Mouse (Mus musculus): ENCODE results near the gene 3830403N18Rik.
"Not testable (repeated sequence)": the region's sequence is repeated elsewhere in the genome, so short reads cannot be mapped to it uniquely, and the experiment has no call there.

The 3830403N18Rik gene

DNA sequence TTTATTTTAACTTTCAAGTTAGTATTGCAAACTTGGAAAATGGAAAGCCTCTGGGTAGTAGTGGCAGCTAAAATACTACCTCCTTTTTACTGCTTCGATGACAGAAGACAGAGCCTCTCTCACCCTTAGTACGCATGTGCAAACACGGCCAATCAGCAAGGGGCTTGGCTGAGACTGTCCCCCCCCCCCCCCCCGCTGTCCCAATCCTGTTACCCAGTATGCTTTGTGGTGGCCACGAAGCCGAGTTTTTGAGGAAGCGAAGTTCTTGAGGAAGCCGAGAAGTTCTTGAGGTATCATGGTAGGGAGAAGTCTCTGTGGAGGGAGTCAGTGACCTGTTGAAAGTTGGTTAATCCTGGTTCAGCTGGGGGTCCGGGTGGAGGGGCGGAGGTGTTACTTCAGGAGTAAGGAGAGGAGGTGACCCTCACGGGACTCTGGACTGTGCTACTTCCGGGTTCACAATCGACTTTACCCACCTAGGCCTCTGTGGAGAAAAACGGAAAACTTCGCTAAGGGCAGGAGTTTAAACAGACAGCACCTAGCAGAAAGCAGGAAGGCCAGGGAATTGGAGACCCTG lies at the start of gene 3830403N18Rik:
3830403N18Rik (plus strand) TSS at position 237 of the 574 bp plus-strand sequence.
- DNase-seq (ENCODE audit: low spot score in 2 of 2), result not testable (repeated sequence)

DNA sequence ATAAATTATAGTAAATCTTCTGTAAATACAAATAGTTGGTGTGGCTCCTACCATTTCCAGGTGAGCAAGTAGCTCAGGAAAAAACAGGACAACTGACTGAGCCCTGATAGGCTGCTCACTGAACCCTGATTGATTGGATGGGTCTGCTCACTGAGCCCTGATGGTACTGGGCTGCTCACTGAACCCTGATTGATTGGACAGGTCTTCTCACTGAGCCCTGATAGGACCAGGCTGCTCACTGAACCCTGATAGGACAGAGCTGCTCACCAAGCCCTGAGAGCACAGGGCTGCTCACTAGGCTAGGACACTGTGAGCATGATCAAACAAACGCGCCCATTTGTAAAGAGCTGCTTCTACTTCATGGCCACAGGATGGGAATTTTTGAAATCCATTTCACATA lies 15.0 kb downstream of the 3830403N18Rik start:
- no peak for DNase-seq (ENCODE audit: low spot score in 2 of 2)

DNA sequence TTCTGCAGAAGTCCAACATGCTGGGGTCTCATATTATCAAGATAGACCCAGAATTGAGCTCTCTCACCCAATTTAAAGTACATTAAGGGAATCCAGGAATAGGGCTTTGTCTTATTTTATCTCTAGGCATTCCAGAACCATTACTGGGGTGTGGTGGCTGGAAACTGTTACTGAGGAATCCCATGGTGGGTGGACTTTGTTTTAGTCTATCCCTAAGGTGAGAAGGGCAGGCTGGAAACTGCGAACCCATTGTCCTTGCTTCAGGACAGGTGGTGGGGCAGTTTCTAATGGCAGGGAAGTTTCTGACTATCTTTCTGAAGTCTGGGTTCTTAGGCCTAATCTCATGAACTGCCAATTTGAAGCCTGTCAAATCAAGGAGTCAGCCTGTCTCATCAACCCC lies 50.1 kb downstream of the 3830403N18Rik start:
- not testable (repeated sequence) for DNase-seq (ENCODE audit: low spot score in 2 of 2)
